Mouse (Mus musculus) lung, adult 2 months (tissue): ENCODE data around the gene Ndufb3.

Source experiments
- CTCF ChIP-seq: fragments of 200-500 bp; IDR thresholded peaks from 2 replicates; pipeline ENCODE4 v1.5.1; 2011; ENCODE audit warnings: mild to moderate bottlenecking, low read length, control low read depth; ENCODE audit not compliant: insufficient read depth
- POLR2A ChIP-seq: fragments of 200-500 bp; IDR thresholded peaks from 2 replicates; pipeline ENCODE4 v1.6.1; 2011; ENCODE audit warnings: low read depth, mild to moderate bottlenecking, control low read depth, low read length, borderline replicate concordance; ENCODE audit errors: extremely low read depth

DNA sequence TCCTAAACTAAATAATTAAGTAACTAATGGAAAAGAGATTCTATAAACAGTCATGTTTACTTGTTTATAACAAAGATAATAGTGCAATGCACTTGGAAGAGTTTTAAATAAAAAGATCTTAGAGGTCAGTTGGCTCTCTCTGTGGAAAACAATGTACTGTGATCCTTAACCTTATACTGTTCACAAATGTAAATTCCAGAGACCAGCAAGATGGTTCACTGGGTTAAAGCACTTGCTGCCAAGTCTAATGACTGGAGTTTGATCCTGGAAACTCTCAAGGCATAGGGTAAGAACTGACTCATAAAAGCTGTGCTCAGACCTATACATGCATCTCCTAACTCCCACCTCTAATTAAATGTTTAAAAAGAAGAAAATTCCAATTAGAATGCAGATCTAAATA lies 19.6 kb upstream of the Ndufb3 start:
- TF ChIP-seq CTCF (no peak), POLR2A (no peak)
